Mouse (Mus musculus): ENCODE results near the gene Bmp8a. TPM values are rescaled to one million over a fixed set of nuclear protein-coding genes. Genes with fewer than 3 reads are reported as not detected.
"Not testable (repeated sequence)": the region's sequence is repeated elsewhere in the genome, so short reads cannot be mapped to it uniquely, and the experiment has no call there.

The Bmp8a gene
- polyA plus RNA-seq, 1 experiment from 2014 or later: 0.23 TPM

GRCm38 (mm10) chr4:123289038-123289437, 54.0 kb downstream of the Bmp8a start:
- DNase-seq (ENCODE audit: low spot score): no peak

GRCm38 (mm10) chr4:123286790-123287189, 56.3 kb downstream of the Bmp8a start:
- DNase-seq (ENCODE audit: low spot score): no peak

- DNase-seq (ENCODE audit: low spot score): no peak
Observed at GRCm38 (mm10) chr4:123284731-123285624, 58.1 kb downstream of the Bmp8a start.

GRCm38 (mm10) chr4:123283675-123284064, 59.4 kb downstream of the Bmp8a start:
- DNase-seq (ENCODE audit: low spot score): not testable (repeated sequence)

GRCm38 (mm10) chr4:123282915-123283674, 60.0 kb downstream of the Bmp8a start:
- not testable (repeated sequence) for DNase-seq (ENCODE audit: low spot score)

GRCm38 (mm10) chr4:123282500-123282899, 60.6 kb downstream of the Bmp8a start:
- DNase-seq (ENCODE audit: low spot score): peak; percentile 80

- DNase-seq (ENCODE audit: low spot score): no peak
Observed at GRCm38 (mm10) chr4:123280117-123280516, 62.9 kb downstream of the Bmp8a start.

GRCm38 (mm10) chr4:123271063-123271462, 72.0 kb downstream of the Bmp8a start:
- DNase-seq (ENCODE audit: low spot score): no peak

Other genes starting within 250 kb of the Bmp8a start
- 0.12 and 0.17 TPM in 2 replicates for gene Bmp8b, start 238.1 kb downstream of the Bmp8a start, polyA plus RNA-seq (2015; fragmentation: Nextera tagmentation; extraction: Ambion mirVana)
- gene Oxct2b, start 227.0 kb downstream of the Bmp8a start, polyA plus RNA-seq (2015; fragmentation: Nextera tagmentation; extraction: Ambion mirVana): 0.09 TPM in 1 of 2 replicates, not detected in the other
- gene Ppie, start 203.3 kb downstream of the Bmp8a start, polyA plus RNA-seq (2015; fragmentation: Nextera tagmentation; extraction: Ambion mirVana): 92.1 and 105 TPM in 2 replicates
- gene Hpcal4, start 160.0 kb downstream of the Bmp8a start, polyA plus RNA-seq (2015; fragmentation: Nextera tagmentation; extraction: Ambion mirVana): 0.30 and 0.41 TPM in 2 replicates
- not detected in 2 replicates for gene Nt5c1a, start 141.7 kb downstream of the Bmp8a start, polyA plus RNA-seq (2015; fragmentation: Nextera tagmentation; extraction: Ambion mirVana)
- gene Heyl, start 109.7 kb downstream of the Bmp8a start, polyA plus RNA-seq (2015; fragmentation: Nextera tagmentation; extraction: Ambion mirVana): 2.3 and 3.7 TPM in 2 replicates
- gene Pabpc4, start 80.9 kb downstream of the Bmp8a start, polyA plus RNA-seq (2015; fragmentation: Nextera tagmentation; extraction: Ambion mirVana): 26.1 and 26.4 TPM in 2 replicates
- gene Oxct2a, start 19.6 kb downstream of the Bmp8a start, polyA plus RNA-seq (2015; fragmentation: Nextera tagmentation; extraction: Ambion mirVana): not detected in 2 replicates